Mouse (Mus musculus) lung, adult 18-20 months (tissue): ENCODE results near the gene Slc28a1.
A peak's percentile ranks its signal among the peaks of the same experiment; 100 is the strongest.

ENCODE experiments used
- DNase-seq, 2 experiments: peaks; one replicate each; pipeline ENCODE4 v3.0.0; 2022; ENCODE audit warnings: mixed read lengths in 2 of 2

Gene Slc28a1

GRCm38 (mm10) chr7:81114555-81114954, at the start of gene Slc28a1:
TSS of gene Slc28a1 (plus strand) at chr7:81114799.
- DNase-seq = no peak

DNA sequence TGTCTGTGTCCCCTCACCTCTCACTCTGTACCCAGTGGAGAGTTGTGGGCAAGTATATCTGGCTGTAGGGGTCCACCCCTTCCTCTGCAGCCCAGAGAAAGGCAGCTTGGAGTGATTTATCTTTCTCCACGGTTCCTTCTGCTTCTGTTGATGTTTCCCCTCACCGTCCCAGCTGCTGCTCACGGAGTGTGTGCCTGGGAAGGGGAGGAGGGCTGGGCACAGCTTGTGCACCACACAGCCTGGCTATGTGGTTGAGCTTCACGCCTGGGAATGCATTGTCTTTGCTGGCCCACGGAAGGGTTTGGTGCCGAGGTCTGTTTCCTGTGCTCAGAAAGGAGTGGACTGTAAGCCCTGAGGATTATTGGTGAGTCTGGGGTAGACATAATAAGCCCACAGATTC, 47.9 kb upstream of the Slc28a1 start:
- DNase-seq = no peak

GRCm38 (mm10) chr7:81072463-81072862, 42.1 kb upstream of the Slc28a1 start:
- DNase-seq = peak; percentile 38 to 65

GRCm38 (mm10) chr7:81073273-81073672, 41.3 kb upstream of the Slc28a1 start:
- no peak for DNase-seq

- DNase-seq = no peak
These were observed 40.1 kb upstream of the Slc28a1 start for GRCm38 (mm10) chr7:81074546-81074945.

- no peak for DNase-seq
These were observed 39.3 kb upstream of the Slc28a1 start for GRCm38 (mm10) chr7:81075299-81075698.

- no peak for DNase-seq
These were observed 38.9 kb upstream of the Slc28a1 start for GRCm38 (mm10) chr7:81075732-81076131.

GRCm38 (mm10) chr7:81077009-81077408, 37.6 kb upstream of the Slc28a1 start:
- no peak for DNase-seq

GRCm38 (mm10) chr7:81078740-81079139, 35.9 kb upstream of the Slc28a1 start:
- DNase-seq = no peak

GRCm38 (mm10) chr7:81093420-81093965, 21.1 kb upstream of the Slc28a1 start:
- no peak for DNase-seq

DNA sequence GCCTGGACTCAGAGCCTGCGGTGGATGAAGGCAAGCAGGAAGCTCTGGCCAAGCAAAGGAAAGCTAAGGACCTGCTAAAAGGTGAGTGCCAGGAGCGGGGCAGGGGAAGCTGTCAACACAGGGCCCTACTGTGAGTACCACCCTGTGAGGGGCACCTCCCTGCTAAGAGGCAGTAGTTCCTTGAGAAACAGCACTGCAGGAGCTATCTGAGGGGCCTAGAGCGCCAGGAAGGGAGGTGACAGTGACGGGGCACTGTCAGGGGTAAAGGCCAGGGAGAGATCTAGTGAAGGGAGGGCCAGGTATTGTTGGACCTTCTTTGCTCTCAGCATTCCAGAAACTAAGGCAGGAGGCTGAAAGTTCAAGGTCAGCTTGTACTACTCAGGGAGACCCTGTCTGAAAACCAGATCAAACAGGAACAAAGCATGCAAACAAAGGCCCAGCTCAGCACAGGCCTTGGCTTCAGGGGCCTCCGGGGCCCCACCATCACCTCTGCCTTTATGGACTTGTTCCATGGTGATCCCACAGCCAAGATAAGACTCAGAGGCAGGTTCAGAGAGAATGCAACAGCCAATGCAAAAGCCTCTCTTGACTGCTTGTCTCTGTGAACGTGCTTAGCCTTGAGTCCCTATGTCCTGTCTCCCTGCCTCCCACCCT, 20.4 kb upstream of the Slc28a1 start:
- no peak for DNase-seq

GRCm38 (mm10) chr7:81100341-81100740, 14.3 kb upstream of the Slc28a1 start:
- no peak for DNase-seq

GRCm38 (mm10) chr7:81102854-81103253, 11.7 kb upstream of the Slc28a1 start:
- DNase-seq = no peak

DNA sequence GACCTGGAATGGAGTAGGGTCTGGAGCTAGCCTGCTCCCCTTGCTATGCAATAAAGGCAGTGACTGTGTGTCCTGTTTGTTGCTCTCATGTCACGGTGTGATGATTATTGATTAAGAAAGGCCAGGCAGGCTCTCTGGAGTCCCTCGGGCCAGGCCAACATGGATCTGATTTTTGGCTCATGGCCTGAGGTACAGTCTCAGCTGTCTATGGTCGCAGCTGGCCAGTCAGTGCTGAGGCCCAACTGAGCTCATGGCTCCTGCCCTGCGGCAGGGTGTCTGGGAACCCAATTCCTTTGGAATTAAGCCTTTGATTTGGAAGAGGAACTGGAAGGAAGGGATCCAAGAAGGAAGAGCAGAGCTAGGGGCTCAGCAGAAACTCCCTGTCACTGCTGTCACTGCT, 9.1 kb upstream of the Slc28a1 start:
- DNase-seq = no peak

- DNase-seq = no peak
These were observed 6.4 kb upstream of the Slc28a1 start for GRCm38 (mm10) chr7:81108226-81108625.

GRCm38 (mm10) chr7:81109717-81110651, 4.6 kb upstream of the Slc28a1 start:
- DNase-seq = peak; percentile 61 to 73

DNA sequence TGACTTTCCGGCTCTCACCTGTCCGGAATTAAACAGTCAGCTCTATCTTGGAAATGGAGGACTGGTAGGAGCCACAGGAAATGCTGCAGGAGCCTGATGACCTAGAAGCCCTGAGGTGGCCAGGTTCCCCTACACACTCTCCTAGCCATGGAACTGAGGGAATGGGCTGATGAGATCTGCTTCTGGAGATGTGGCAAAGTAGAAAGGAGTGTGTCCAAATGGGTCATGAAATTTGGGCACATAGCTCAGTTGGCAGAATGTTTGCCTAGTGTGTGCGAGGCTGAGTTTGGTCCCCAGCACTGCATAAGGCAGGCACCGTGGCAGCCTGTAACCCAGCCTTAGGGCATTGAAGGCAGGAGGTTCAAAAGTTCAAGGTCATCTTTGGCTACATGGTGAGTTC, 3.8 kb upstream of the Slc28a1 start:
- no peak for DNase-seq

- DNase-seq = peak in 1 of 2 experiments; percentile 16
These were observed 2.9 kb upstream of the Slc28a1 start for GRCm38 (mm10) chr7:81111729-81112128.

DNA sequence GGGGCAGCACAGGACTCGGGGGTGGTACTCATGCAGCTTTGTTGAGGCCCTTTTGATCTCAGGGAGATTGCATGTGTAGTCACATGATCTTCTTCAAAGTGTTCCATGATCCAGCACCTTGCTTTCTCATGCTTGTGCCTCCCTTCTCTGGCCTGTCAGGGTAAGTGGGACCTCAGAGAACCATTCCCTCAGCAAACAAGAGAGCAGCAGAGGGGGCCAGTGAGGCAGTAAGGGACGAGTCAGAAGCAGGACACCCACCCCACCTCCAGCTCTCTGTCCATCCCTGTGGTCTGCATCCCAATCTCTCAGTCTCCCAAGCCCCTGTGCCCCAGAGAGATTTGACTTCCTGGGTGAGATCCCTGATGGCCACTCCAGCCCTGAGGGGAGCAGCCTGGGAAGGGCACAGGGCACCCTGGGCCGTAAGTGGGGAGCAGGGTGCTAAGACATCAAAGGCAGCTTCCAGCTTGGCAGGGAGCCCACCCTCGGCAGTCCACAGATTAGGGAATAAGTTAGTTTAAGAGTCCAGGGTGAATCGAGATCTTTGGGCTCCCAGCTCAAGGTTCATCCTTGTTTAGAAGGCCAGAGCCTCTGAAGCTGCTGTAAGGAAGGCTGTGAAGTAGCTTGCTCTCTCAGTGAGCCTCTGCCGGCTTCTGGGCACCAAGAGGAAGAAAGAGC, 1.8 kb upstream of the Slc28a1 start:
- DNase-seq = no peak

DNA sequence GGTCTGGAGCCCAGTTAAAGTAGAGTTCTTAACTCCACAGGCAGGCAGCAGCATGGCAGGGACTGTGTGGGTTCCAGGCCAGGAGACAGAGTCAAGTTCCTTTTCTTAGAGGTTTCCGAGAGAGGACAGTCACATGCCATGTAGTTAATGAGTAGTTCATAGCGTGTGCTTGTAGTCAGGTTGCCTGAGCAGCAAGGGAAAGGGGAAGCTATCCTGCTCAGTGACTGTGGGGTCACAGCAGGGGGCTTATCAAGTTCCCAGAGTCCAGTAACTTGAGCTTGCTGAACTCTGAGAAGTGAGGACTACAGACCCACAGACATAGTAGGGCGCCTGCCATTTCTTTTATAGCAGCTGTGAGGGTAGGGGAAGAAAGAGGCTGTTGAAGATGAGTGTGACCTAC, 6.5 kb downstream of the Slc28a1 start:
- no peak for DNase-seq

GRCm38 (mm10) chr7:81122808-81123207, 8.2 kb downstream of the Slc28a1 start:
- no peak for DNase-seq

DNA sequence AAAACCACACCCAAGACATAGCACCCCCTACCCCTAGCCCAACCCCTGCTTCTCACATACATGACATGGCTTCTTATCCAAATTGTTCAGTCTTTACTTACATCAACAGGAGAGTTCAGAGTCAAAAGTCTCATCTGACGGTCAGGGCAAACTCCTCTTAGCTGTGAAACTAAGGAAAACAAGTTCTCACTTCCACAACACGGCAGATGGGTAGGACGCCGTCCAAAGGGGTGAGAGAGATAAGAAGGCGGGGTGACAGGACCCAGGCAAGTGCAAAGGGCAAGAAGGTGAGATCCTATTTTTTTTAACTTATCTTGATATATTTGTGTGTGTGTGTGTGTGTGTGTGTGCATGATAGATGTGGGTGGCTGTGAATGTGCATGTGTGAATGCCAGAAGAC, 9.0 kb downstream of the Slc28a1 start:
- DNase-seq = no peak

DNA sequence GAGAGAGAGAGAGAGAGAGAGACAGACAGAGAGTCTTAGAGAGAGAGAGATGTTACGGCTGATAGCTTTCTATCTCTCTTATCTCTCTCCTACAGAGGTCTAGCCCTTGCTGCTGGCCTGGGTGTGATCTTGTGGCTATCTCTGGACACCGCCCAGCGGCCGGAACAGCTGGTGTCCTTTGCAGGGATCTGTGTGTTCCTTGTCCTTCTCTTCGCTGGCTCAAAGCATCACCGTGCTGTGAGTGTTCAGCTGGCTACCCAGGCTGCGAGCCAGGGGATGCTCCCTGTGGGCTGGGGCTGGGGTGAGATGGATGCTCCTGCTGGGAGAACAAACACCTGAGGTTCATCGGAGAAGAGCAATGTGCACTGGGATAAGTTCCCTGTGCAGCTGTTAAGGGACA, 10.2 kb downstream of the Slc28a1 start:
- DNase-seq = no peak
